Mouse (Mus musculus): ENCODE results near the gene Arid5a. TPM values are rescaled to one million over a fixed set of nuclear protein-coding genes. Genes with fewer than 3 reads are reported as not detected.

The Arid5a gene
- total RNA-seq, 1 experiment: 7.9 TPM

DNA sequence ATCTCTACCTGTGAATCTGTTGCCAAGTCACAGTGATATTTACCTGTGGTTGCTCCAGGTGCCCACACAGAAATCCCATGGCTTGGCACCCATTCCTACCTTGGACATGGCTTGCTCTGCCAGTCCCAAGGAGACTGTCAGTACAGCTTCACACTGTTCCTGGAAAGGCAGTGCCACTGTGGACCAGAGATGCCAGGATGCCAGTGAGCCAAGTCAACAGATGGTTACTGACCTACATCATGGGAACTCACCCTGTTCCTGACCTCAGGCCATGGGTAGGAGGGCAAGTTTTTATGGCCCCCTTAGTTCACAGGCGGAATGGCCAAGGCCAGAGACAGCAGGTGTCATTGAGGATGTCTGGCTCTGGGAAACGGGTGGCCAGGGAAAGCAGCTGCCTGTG is 13.6 kb downstream of the Arid5a start:
- Histone ChIP-seq H3K9ac (ENCODE audit: insufficient read depth, low read depth, low read length, poor library complexity, severe bottlenecking) (no peak overlapping the region), H3K9me3 (ENCODE audit: control insufficient read depth, insufficient read depth, low read depth, low read length) (no peaks in the 10 kb centered on the region), H3K4me3 (ENCODE audit: insufficient read depth in 1 of 2, low read depth in 1 of 2, low read length in 2 of 2, poor library complexity in 1 of 2, severe bottlenecking in 1 of 2) (no peak overlapping the region), H3K36me3 (ENCODE audit: control insufficient read depth, insufficient read depth, low read length, poor library complexity, severe bottlenecking) (peaks cover 3% of the 10 kb centered on the region; the same call in 1 of the 2 replicates), H3K4me1 (ENCODE audit: control insufficient read depth in 2 of 2, insufficient read depth in 2 of 2, low read length in 2 of 2, poor library complexity in 1 of 2) (peaks cover 0 to 9% of the 10 kb centered on the region in 2 experiments; a peak in 2 of 4 replicates), H3K27ac (ENCODE audit: insufficient read depth, low read depth, low read length, poor library complexity, severe bottlenecking) (no peak overlapping the region)
- no peak for TF ChIP-seq ZC3H11A (IDR thresholded peaks at IDR 0.05; ENCODE audit: borderline replicate concordance, low read depth, low read length)
- TF ChIP-seq ZNF384 (IDR thresholded peaks at IDR 0.05; ENCODE audit: low read depth, low read length): no peak
- TF ChIP-seq MAFK (IDR thresholded peaks at IDR 0.05; ENCODE audit: insufficient read depth, low read depth, low read length): no peak
- no peak for TF ChIP-seq CHD2 (IDR thresholded peaks at IDR 0.05; ENCODE audit: low read depth, low read length)
- TF ChIP-seq HCFC1 (IDR thresholded peaks at IDR 0.05; ENCODE audit: borderline replicate concordance, insufficient read depth, low read length): no peak
- DNase-seq (ENCODE audit: low read depth, low spot score): no peak
- in situ Hi-C loops (cut with MboI; ENCODE audit: low sequenced_read_pairs in 2 of 2, unreplicated experiment in 2 of 2): no loop called here

DNA sequence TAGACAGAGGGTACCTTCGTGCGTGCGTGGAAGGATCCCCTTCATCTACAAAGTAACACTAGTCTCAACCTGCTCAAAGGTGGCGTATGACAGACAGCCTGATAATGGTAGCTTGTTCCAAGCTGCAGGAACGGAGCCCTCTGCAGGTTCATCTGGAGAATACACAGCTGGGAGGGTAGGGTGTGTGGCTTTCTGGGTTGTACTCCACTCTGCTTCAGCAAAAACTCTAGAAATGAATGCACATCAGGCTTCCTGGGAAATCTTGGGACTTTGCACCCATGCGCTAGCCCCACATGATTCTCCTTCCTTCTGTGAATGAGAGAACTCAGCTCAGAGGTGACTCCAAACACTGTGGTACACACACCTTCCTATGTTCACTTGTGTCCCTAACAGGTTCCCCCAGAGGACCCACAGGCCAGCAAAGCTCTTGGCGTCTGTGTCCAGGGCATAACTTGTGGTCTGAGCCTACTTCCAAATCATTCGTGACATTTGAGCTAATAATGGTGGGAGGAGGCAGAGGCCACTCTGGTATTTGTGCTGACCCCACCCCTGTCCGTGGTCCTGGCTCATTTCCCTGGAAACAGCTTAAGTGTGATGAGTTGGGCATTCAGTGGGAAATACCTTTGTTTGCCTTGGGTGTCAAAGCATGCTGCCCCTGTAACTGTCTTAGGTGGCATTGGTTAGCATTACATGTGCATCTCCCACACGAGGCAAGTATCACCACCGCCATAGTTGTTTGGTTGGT is 14.5 kb downstream of the Arid5a start:
- no peak for DNase-seq (ENCODE audit: low read depth, low spot score)
- Histone ChIP-seq H3K4me1 (ENCODE audit: control insufficient read depth in 2 of 2, insufficient read depth in 2 of 2, low read length in 2 of 2, poor library complexity in 1 of 2) (peaks cover 0 to 7% of the 10 kb centered on the region in 2 experiments; a peak in 2 of 4 replicates), H3K9ac (ENCODE audit: insufficient read depth, low read depth, low read length, poor library complexity, severe bottlenecking) (no peak overlapping the region), H3K36me3 (ENCODE audit: control insufficient read depth, insufficient read depth, low read length, poor library complexity, severe bottlenecking) (peaks cover 3% of the 10 kb centered on the region; the same call in 1 of the 2 replicates), H3K27ac (ENCODE audit: insufficient read depth, low read depth, low read length, poor library complexity, severe bottlenecking) (no peak overlapping the region), H3K4me3 (ENCODE audit: insufficient read depth in 1 of 2, low read depth in 1 of 2, low read length in 2 of 2, poor library complexity in 1 of 2, severe bottlenecking in 1 of 2) (no peak overlapping the region), H3K9me3 (ENCODE audit: control insufficient read depth, insufficient read depth, low read depth, low read length) (no peaks in the 10 kb centered on the region)
- TF ChIP-seq CHD2 (IDR thresholded peaks at IDR 0.05; ENCODE audit: low read depth, low read length) (no peak), MAFK (IDR thresholded peaks at IDR 0.05; ENCODE audit: insufficient read depth, low read depth, low read length) (no peak), ZNF384 (IDR thresholded peaks at IDR 0.05; ENCODE audit: low read depth, low read length) (no peak), HCFC1 (IDR thresholded peaks at IDR 0.05; ENCODE audit: borderline replicate concordance, insufficient read depth, low read length) (no peak), ZC3H11A (IDR thresholded peaks at IDR 0.05; ENCODE audit: borderline replicate concordance, low read depth, low read length) (no peak)
- in situ Hi-C loops (cut with MboI; ENCODE audit: low sequenced_read_pairs in 2 of 2, unreplicated experiment in 2 of 2): no loop called here

DNA sequence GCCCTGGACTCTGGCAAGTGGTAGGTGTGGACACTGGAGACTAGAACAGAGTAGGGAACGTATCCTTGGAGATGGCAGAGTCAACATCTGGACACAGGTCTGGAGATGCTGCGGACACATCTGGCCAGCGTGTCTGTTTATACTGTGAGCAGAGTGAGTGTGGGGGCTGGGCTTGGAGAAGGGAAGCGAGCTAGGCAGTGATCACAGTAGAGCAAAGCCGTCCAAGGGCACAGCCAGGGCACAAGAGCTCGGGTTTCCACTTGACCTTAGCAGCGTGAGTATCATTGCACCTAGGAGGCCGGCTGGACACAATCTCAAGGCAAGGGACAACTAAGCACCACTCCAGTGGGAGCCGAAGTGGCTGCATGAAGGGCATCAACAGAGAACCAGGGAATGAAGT is 15.5 kb downstream of the Arid5a start:
- no peaks in the 10 kb centered on the region for H3K9me3 ChIP-seq (ENCODE audit: control insufficient read depth, insufficient read depth, low read depth, low read length)

DNA sequence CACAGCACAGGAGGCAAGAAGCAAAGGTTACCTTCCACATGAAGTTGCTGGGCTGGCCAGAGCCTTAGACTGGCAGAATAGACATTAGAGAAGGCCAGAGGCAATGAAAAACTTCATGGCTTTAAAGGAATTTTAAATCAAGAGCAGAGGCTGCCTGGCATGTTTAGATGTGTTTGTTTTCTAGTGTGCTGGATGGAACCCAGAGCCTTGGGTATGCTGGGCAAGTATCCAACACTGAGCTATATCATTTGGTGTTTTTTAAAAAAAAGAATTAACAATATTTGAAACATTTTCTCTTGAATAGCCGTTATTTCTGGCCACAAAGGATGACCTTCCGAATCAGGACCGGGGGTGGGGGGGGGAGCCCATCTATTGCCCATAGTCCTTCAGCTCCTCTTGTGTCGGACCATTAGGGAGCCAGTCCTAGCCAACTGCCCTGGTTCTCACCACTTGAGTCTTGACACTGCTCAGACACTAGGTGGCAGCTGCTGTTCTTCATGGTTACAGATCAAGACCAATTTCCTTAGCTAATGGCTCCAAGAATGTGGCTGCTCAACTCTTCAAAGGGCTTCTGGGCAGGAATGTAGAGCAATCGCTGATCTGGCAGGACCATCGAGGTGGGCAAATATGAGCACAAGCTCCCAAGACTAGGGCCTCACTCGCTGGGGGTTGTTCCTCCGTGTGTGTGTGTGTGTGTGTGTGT is 16.4 kb downstream of the Arid5a start:
- H3K9ac ChIP-seq (ENCODE audit: insufficient read depth, low read depth, low read length, poor library complexity, severe bottlenecking): 0 out of 2 replicates have a peak overlapping the region, but pooled peaks have one; percentile 43
- no peaks in the 10 kb centered on the region; a peak in 1 of 4 replicates for H3K4me1 ChIP-seq (ENCODE audit: control insufficient read depth in 2 of 2, insufficient read depth in 2 of 2, low read length in 2 of 2, poor library complexity in 1 of 2)
- in situ Hi-C loops (cut with MboI; ENCODE audit: low sequenced_read_pairs in 2 of 2, unreplicated experiment in 2 of 2): no loop called here
- no peak for TF ChIP-seq ZNF384 (IDR thresholded peaks at IDR 0.05; ENCODE audit: low read depth, low read length)
- no peak for TF ChIP-seq HCFC1 (IDR thresholded peaks at IDR 0.05; ENCODE audit: borderline replicate concordance, insufficient read depth, low read length)
- no peak for TF ChIP-seq MAFK (IDR thresholded peaks at IDR 0.05; ENCODE audit: insufficient read depth, low read depth, low read length)
- TF ChIP-seq ZC3H11A (IDR thresholded peaks at IDR 0.05; ENCODE audit: borderline replicate concordance, low read depth, low read length): no peak
- no peak for TF ChIP-seq CHD2 (IDR thresholded peaks at IDR 0.05; ENCODE audit: low read depth, low read length)
- peak; percentile 49 for DNase-seq (ENCODE audit: low read depth, low spot score)
- no peak overlapping the region for H3K4me3 ChIP-seq (ENCODE audit: insufficient read depth in 1 of 2, low read depth in 1 of 2, low read length in 2 of 2, poor library complexity in 1 of 2, severe bottlenecking in 1 of 2)
- H3K36me3 ChIP-seq (ENCODE audit: control insufficient read depth, insufficient read depth, low read length, poor library complexity, severe bottlenecking): peaks cover 3% of the 10 kb centered on the region; the same call in 1 of the 2 replicates
- no peak overlapping the region for H3K27ac ChIP-seq (ENCODE audit: insufficient read depth, low read depth, low read length, poor library complexity, severe bottlenecking)
- H3K9me3 ChIP-seq (ENCODE audit: control insufficient read depth, insufficient read depth, low read depth, low read length): no peaks in the 10 kb centered on the region

More for the DNA sequence above, 15.5 kb downstream of the Arid5a start:
- Histone ChIP-seq H3K36me3 (ENCODE audit: control insufficient read depth, insufficient read depth, low read length, poor library complexity, severe bottlenecking) (peaks cover 3% of the 10 kb centered on the region; the same call in 1 of the 2 replicates), H3K4me3 (ENCODE audit: insufficient read depth in 1 of 2, low read depth in 1 of 2, low read length in 2 of 2, poor library complexity in 1 of 2, severe bottlenecking in 1 of 2) (no peak overlapping the region), H3K27ac (ENCODE audit: insufficient read depth, low read depth, low read length, poor library complexity, severe bottlenecking) (no peak overlapping the region), H3K4me1 (ENCODE audit: control insufficient read depth in 2 of 2, insufficient read depth in 2 of 2, low read length in 2 of 2, poor library complexity in 1 of 2) (no peaks in the 10 kb centered on the region; a peak in 1 of 4 replicates), H3K9ac (ENCODE audit: insufficient read depth, low read depth, low read length, poor library complexity, severe bottlenecking) (no peak overlapping the region)
- no peak for DNase-seq (ENCODE audit: low read depth, low spot score)
- TF ChIP-seq CHD2 (IDR thresholded peaks at IDR 0.05; ENCODE audit: low read depth, low read length) (no peak), ZNF384 (IDR thresholded peaks at IDR 0.05; ENCODE audit: low read depth, low read length) (no peak), MAFK (IDR thresholded peaks at IDR 0.05; ENCODE audit: insufficient read depth, low read depth, low read length) (no peak), ZC3H11A (IDR thresholded peaks at IDR 0.05; ENCODE audit: borderline replicate concordance, low read depth, low read length) (no peak), HCFC1 (IDR thresholded peaks at IDR 0.05; ENCODE audit: borderline replicate concordance, insufficient read depth, low read length) (no peak)
- in situ Hi-C loops (cut with MboI; ENCODE audit: low sequenced_read_pairs in 2 of 2, unreplicated experiment in 2 of 2): no loop called here

Measured in ES-E14 (cell line).